Mouse (Mus musculus): ENCODE data around the gene Ubfd1.

GRCm38 (mm10) chr7:122123518-122123917 lies 56.5 kb downstream of the Ubfd1 start:
- no peak for TF ChIP-seq GATA1 (IDR thresholded peaks at IDR 0.05; ENCODE audit: borderline replicate concordance, low read length)
- TF ChIP-seq FLI1 (IDR thresholded peaks at IDR 0.05; ENCODE audit: low read length), result no peak

All from megakaryocyte, embryonic 14.5 days (primary cell).